Mouse (Mus musculus) MEL (cell line): ENCODE measurements around the gene Stox1.

Experiments
- CHD1 ChIP-seq: IDR thresholded peaks from 2 replicates; pipeline ENCODE4 v1.6.1; 2012; ENCODE audit warnings: low read depth, mild to moderate bottlenecking, inconsistent platforms, low read length, improper control_type of control experiment
- CTCF ChIP-seq, 3 experiments: IDR thresholded peaks in 2 of 3; conservative IDR thresholded peaks in 1 of 3; 2 replicates each; pipeline ENCODE4 v1.5.1; 2011 to 2012; ENCODE audit warnings: low read length in 3 of 3, low read depth in 2 of 3, mild to moderate bottlenecking in 2 of 3, improper control_type of control experiment in 1 of 3, inconsistent platforms in 1 of 3, mixed read lengths in 1 of 3, moderate library complexity in 1 of 3; ENCODE audit not compliant: control insufficient read depth in 1 of 3, insufficient read depth in 1 of 3, poor library complexity in 1 of 3, severe bottlenecking in 1 of 3
- GATA1 ChIP-seq: IDR thresholded peaks from 2 replicates; pipeline ENCODE4 v1.6.1; 2011; ENCODE audit warnings: low read depth, low read length, improper control_type of control experiment
- KAT2A ChIP-seq: conservative IDR thresholded peaks from 2 replicates; pipeline ENCODE4 v1.6.1; 2012; ENCODE audit warnings: low read depth, low read length, improper control_type of control experiment, inconsistent platforms
- MAFK ChIP-seq: IDR thresholded peaks from 2 replicates; pipeline ENCODE4 v1.6.1; 2011; ENCODE audit warnings: low read depth, mild to moderate bottlenecking, low read length, improper control_type of control experiment, borderline replicate concordance
- POLR2A ChIP-seq, 2 experiments: IDR thresholded peaks; 2 replicates each; pipeline ENCODE4 v1.6.1; 2011 to 2012; ENCODE audit warnings: low read length in 2 of 2, mild to moderate bottlenecking in 2 of 2, control low read depth in 1 of 2, improper control_type of control experiment in 1 of 2, low read depth in 1 of 2, moderate library complexity in 1 of 2; ENCODE audit not compliant: control insufficient read depth in 1 of 2, insufficient read depth in 1 of 2, poor library complexity in 1 of 2
- POLR2AphosphoS5 ChIP-seq: IDR thresholded peaks from 2 replicates; pipeline ENCODE4 v1.6.1; 2012; ENCODE audit warnings: low read depth, borderline replicate concordance, mild to moderate bottlenecking, inconsistent platforms, low read length, moderate library complexity, mixed read lengths
- TBP ChIP-seq: IDR thresholded peaks from 2 replicates; pipeline ENCODE4 v1.8.0; 2011; ENCODE audit warnings: low read depth, low read length, improper control_type of control experiment
- USF1 ChIP-seq: IDR thresholded peaks from 2 replicates; pipeline ENCODE4 v1.6.1; 2014; ENCODE audit warnings: low read depth, mild to moderate bottlenecking, inconsistent platforms, low read length, improper control_type of control experiment, moderate library complexity

- TF ChIP-seq CTCF (IDR thresholded peaks at IDR 0.05 in 2 of 3, conservative IDR thresholded peaks at IDR 0.05 in 1 of 3; ENCODE audit: control insufficient read depth in 1 of 3, insufficient read depth in 1 of 3, low read depth in 2 of 3, low read length in 3 of 3, poor library complexity in 1 of 3, severe bottlenecking in 1 of 3) (peak; percentile 19 to 60 (median 43)), KAT2A (no peak), MAFK (no peak), GATA1 (no peak), USF1 (no peak), POLR2AphosphoS5 (no peak), CHD1 (no peak), POLR2A (IDR thresholded peaks at IDR 0.05; ENCODE audit: control insufficient read depth in 1 of 2, insufficient read depth in 1 of 2, low read depth in 1 of 2, low read length in 2 of 2, poor library complexity in 1 of 2) (no peak), TBP (no peak)
Observed at GRCm38 (mm10) chr10:62683043-62683442, 42.9 kb downstream of the Stox1 start.
